Mouse (Mus musculus) liver, adult 2 months (tissue): ENCODE measurements around the gene Unc93a2.
"Not testable (repeated sequence)": the region's sequence is repeated elsewhere in the genome, so short reads cannot be mapped to it uniquely, and the experiment has no call there.

Experiments used
- CTCF ChIP-seq: fragments of 200-500 bp; IDR thresholded peaks from 2 replicates; pipeline ENCODE4 v1.5.1; 2011; ENCODE audit warnings: low read depth, low read length, control low read depth
- POLR2A ChIP-seq: fragments of 200-500 bp; IDR thresholded peaks from 2 replicates; pipeline ENCODE4 v1.6.1; 2011; ENCODE audit warnings: low read length, control low read depth; ENCODE audit not compliant: insufficient read depth; ENCODE audit errors: extremely low read depth

GRCm38 (mm10) chr17:7420191-7420973 is 35.1 kb upstream of the Unc93a2 start:
- TF ChIP-seq POLR2A, result not testable (repeated sequence)
- 0 out of 2 replicates have a peak, but pooled peaks have one; percentile 8 for TF ChIP-seq CTCF
